Mouse (Mus musculus): ENCODE measurements around the gene Olfr656.

Gene Olfr656

GRCm38 (mm10) chr7:104613655-104614054 lies at the start of gene Olfr656:
Gene Olfr656, plus strand, starts transcription at chr7:104613955.
- in situ Hi-C loops (cut with MboI, MseI) = no loop called here

GRCm38 (mm10) chr7:104577014-104577413 lies 36.7 kb upstream of the Olfr656 start, which contains the start of gene Olfr653:
Gene Olfr653, plus strand, starts transcription at chr7:104577314.
- in situ Hi-C loops (cut with MboI, MseI) = loop anchor here (25.0 kb wide), 1 partner anchor 365 kb away; the partner anchor contains the start of gene Trim6

GRCm38 (mm10) chr7:104580846-104581245 lies 32.9 kb upstream of the Olfr656 start:
- in situ Hi-C loops (cut with MboI, MseI) = loop anchor here (25.0 kb wide), 1 partner anchor 369 kb away; the partner anchor contains the start of gene Trim6

- in situ Hi-C loops (cut with MboI, MseI) = loop anchor here (25.0 kb wide), 1 partner anchor 369 kb away; the partner anchor contains the start of gene Trim6
Observed at GRCm38 (mm10) chr7:104581429-104581828, 32.3 kb upstream of the Olfr656 start.

GRCm38 (mm10) chr7:104586725-104587124 lies 27.0 kb upstream of the Olfr656 start, which contains the start of gene Olfr654:
Gene Olfr654, plus strand, starts transcription at chr7:104587025.
- in situ Hi-C loops (cut with MboI, MseI) = loop anchor here (25.0 kb wide), 1 partner anchor 374 kb away; the partner anchor contains the start of gene Trim6

- in situ Hi-C loops (cut with MboI, MseI) = loop anchor here (25.0 kb wide), 1 partner anchor 376 kb away; the partner anchor contains the start of gene Trim6
Observed at GRCm38 (mm10) chr7:104588274-104588673, 25.5 kb upstream of the Olfr656 start.

GRCm38 (mm10) chr7:104601679-104602078 lies 12.1 kb upstream of the Olfr656 start, which contains the start of gene Olfr655:
Gene Olfr655, minus strand, starts transcription at chr7:104601779.
- in situ Hi-C loops (cut with MboI, MseI) = loop anchor here (5.0 to 10.0 kb wide), 2 partner anchors 149 to 227 kb away; no protein-coding TSS in a partner anchor

GRCm38 (mm10) chr7:104603173-104603572 lies 10.6 kb upstream of the Olfr656 start:
- in situ Hi-C loops (cut with MboI, MseI) = loop anchor here (5.0 to 10.0 kb wide), 2 partner anchors 151 to 228 kb away; no protein-coding TSS in a partner anchor

- in situ Hi-C loops (cut with MboI, MseI) = loop anchor here (5.0 to 10.0 kb wide), 2 partner anchors 152 to 230 kb away; no protein-coding TSS in a partner anchor
Observed at GRCm38 (mm10) chr7:104604727-104605126, 9.0 kb upstream of the Olfr656 start.

- in situ Hi-C loops (cut with MboI, MseI) = no loop called here
Observed at GRCm38 (mm10) chr7:104624494-104624893, 10.7 kb downstream of the Olfr656 start, which contains the start of gene Olfr657. Gene Olfr657, plus strand, starts transcription at chr7:104624794.

- in situ Hi-C loops (cut with MboI, MseI) = no loop called here
Observed at GRCm38 (mm10) chr7:104646841-104647482, 33.2 kb downstream of the Olfr656 start, which contains the start of gene Olfr658. Gene Olfr658, minus strand, starts transcription at chr7:104647305.

GRCm38 (mm10) chr7:104666453-104666852 lies 52.7 kb downstream of the Olfr656 start, which contains the start of gene Olfr659:
Gene Olfr659, plus strand, starts transcription at chr7:104666753.
- in situ Hi-C loops (cut with MboI, MseI) = no loop called here
